Mouse (Mus musculus): ENCODE data around the gene Olfr1373.
"Not testable (repeated sequence)": the region's sequence is repeated elsewhere in the genome, so short reads cannot be mapped to it uniquely, and the experiment has no call there.

GRCm38 (mm10) chr11:52116117-52116516 is 29.2 kb downstream of the Olfr1373 start:
- not testable (repeated sequence) for TF ChIP-seq CTCF (conservative IDR thresholded peaks at IDR 0.05; ENCODE audit: insufficient read depth, insufficient read length, low read depth, low read length); POLR2A (IDR thresholded peaks at IDR 0.05; ENCODE audit: low read depth, low read length)
